Mouse (Mus musculus) hindbrain, embryonic 12.5 days (tissue): ENCODE measurements at regions not wholly inside any gene's neighbourhood (a gene's known extent, or its start where the extent isn't known, plus 50 kb on each side); places are given as distances from the start of the nearest gene placed in this dataset.

Source experiments
- ATAC-seq: fragments of 200-750 bp; cut with Nextera tagmentation; 2 replicates; pipeline ENCODE4 v1.8.0; 2017; ENCODE audit warnings: moderate TSS enrichment; ENCODE audit not compliant: low FRiP score
- H3K27ac ChIP-seq: fragments of 300-500 bp; sonication (generic); 2 replicates; pipeline ENCODE4 v1.5.1; 2016; ENCODE audit warnings: mild to moderate bottlenecking
- H3K27me3 ChIP-seq: fragments of 300-500 bp; sonication (generic); 2 replicates; pipeline ENCODE4 v1.6.1; 2016; ENCODE audit warnings: mild to moderate bottlenecking
- H3K36me3 ChIP-seq: fragments of 300-500 bp; sonication (generic); 2 replicates; pipeline ENCODE4 v1.6.1; 2016; ENCODE audit warnings: mild to moderate bottlenecking
- H3K4me1 ChIP-seq: fragments of 300-500 bp; sonication (generic); 2 replicates; pipeline ENCODE4 v1.6.1; 2016
- H3K4me2 ChIP-seq: fragments of 300-500 bp; sonication (generic); replicated peaks from 2 replicates; pipeline ENCODE4 v1.6.1; 2016; ENCODE audit warnings: mild to moderate bottlenecking
- H3K4me3 ChIP-seq: fragments of 300-500 bp; sonication (generic); 2 replicates; pipeline ENCODE4 v1.5.1; 2016; ENCODE audit warnings: mild to moderate bottlenecking
- H3K9ac ChIP-seq: fragments of 300-500 bp; sonication (generic); 2 replicates; pipeline ENCODE4 v1.6.1; 2016; ENCODE audit warnings: mild to moderate bottlenecking, moderate library complexity
- H3K9me3 ChIP-seq: fragments of 300-500 bp; sonication (generic); replicated peaks from 2 replicates; pipeline ENCODE4 v1.6.1; 2016; ENCODE audit warnings: mild to moderate bottlenecking
- WGBS: fragments of 180-500 bp; shearing (Covaris S2); methylation state at CpG from one replicate; pipeline ENCODE4 v1.1.7; 2016; 5-methylcytosine and 5-hydroxymethylcytosine counted together

DNA sequence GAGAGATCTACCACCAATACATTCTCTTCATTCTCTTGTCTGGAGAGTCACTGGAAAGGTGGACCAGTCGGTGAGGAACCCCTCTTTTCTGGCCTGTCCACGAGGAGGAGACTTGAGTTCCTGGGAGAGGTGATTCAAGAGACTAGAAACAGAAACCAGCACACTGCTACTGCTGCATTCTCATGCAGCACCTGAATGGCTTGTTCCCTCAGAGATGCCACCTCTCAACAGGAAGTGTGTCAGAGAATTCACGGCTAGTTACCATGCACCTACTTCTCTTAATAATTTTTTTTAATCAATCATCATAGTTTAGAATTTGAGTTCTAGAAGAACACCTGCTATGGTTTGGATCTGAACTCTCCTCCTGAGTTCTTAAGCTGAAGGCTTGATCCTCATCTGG, 52.0 kb upstream of the Dynlrb2 start:
- H3K4me2 ChIP-seq, result no peak overlapping the region
- 88% methylated on average over 3 of the region's 3 CpGs for WGBS
- no peaks in the 10 kb centered on the region for H3K9me3 ChIP-seq
- H3K4me1 ChIP-seq, result no peaks in the 10 kb centered on the region
- H3K27ac ChIP-seq, result no peak overlapping the region
- no peak overlapping the region for H3K9ac ChIP-seq
- no peaks in the 10 kb centered on the region for H3K27me3 ChIP-seq
- H3K36me3 ChIP-seq, result no peaks in the 10 kb centered on the region
- H3K4me3 ChIP-seq, result no peak overlapping the region
- no peak for ATAC-seq

DNA sequence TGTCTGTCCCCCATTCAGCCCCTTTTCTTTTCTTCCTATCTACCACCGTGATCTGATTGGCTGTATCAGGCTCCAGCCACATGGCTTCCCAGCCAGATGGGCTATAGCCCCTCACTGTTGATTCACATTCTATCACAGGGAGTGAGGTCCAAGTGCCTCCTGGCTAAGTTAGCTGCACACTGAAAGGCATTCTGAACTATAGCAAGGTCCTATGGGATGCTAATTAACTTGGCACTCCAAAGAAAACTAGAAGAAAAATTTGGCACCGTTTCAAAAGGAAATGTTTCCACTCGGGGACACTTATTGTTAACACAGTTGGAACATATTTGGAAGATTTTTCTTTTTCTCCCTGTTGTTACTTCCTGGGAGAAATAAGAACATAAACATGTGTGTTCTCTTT, 53.4 kb upstream of the Dynlrb2 start:
- Histone ChIP-seq H3K4me2 (no peak overlapping the region), H3K9ac (no peak overlapping the region), H3K4me1 (no peaks in the 10 kb centered on the region), H3K9me3 (no peaks in the 10 kb centered on the region), H3K4me3 (no peak overlapping the region), H3K27ac (no peak overlapping the region), H3K36me3 (no peaks in the 10 kb centered on the region), H3K27me3 (no peaks in the 10 kb centered on the region)
- 66% methylated on average over 3 of the region's 3 CpGs for WGBS
- ATAC-seq, result no peak

- no peaks in the 10 kb centered on the region for H3K9me3 ChIP-seq
- H3K4me2 ChIP-seq, result no peak overlapping the region
- no peak overlapping the region for H3K27ac ChIP-seq
- no peaks in the 10 kb centered on the region for H3K36me3 ChIP-seq
- 78% methylated on average over 2 of the region's 2 CpGs for WGBS
- H3K27me3 ChIP-seq, result no peaks in the 10 kb centered on the region
- H3K4me1 ChIP-seq, result no peaks in the 10 kb centered on the region
- no peak for ATAC-seq
- no peak overlapping the region for H3K4me3 ChIP-seq
- H3K9ac ChIP-seq, result no peak overlapping the region
These were observed 57.3 kb upstream of the Dynlrb2 start for GRCm38 (mm10) chr8:116447452-116447851.

DNA sequence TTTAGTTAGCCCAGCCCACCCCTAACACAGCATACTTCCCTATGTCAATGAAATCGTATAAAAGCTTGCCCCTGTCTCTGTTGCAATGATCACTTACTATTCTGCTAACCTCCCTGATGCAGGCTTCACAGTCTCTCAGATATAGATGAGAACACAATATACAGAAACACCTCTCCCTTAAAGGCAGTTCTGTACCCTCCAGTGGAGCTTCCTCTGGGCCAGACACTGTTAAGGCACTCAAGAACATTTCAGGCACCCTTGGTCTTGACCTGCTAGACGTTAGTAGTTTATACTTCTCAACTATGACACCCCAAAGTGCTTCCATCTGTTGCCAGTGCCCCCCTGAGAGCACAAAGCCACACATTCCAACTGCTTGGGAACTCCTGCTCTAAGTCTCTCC, 61.9 kb upstream of the Dynlrb2 start:
- Histone ChIP-seq H3K27ac (no peak overlapping the region), H3K9me3 (no peaks in the 10 kb centered on the region), H3K36me3 (no peaks in the 10 kb centered on the region), H3K4me1 (no peaks in the 10 kb centered on the region), H3K9ac (no peak overlapping the region), H3K4me3 (no peak overlapping the region), H3K4me2 (no peak overlapping the region), H3K27me3 (peaks cover 15% of the 10 kb centered on the region)
- WGBS, result 51% methylated on average over 2 of the region's 2 CpGs
- ATAC-seq, result no peak

- no peak overlapping the region for H3K4me3 ChIP-seq
- no peaks in the 10 kb centered on the region for H3K9me3 ChIP-seq
- H3K27ac ChIP-seq, result no peak overlapping the region
- H3K4me1 ChIP-seq, result peaks cover 8% of the 10 kb centered on the region
- H3K9ac ChIP-seq, result no peak overlapping the region
- ATAC-seq, result no peak
- no peak overlapping the region for H3K4me2 ChIP-seq
- H3K27me3 ChIP-seq, result peaks cover 15% of the 10 kb centered on the region
- 19% methylated on average over 7 of the region's 7 CpGs for WGBS
- no peaks in the 10 kb centered on the region for H3K36me3 ChIP-seq
These were observed 65.9 kb upstream of the Dynlrb2 start for GRCm38 (mm10) chr8:116438895-116439294.

GRCm38 (mm10) chr8:116435268-116435980, 69.3 kb upstream of the Dynlrb2 start:
- Histone ChIP-seq H3K27ac (no peak overlapping the region), H3K36me3 (no peaks in the 10 kb centered on the region), H3K4me3 (no peak overlapping the region), H3K27me3 (peaks cover 7% of the 10 kb centered on the region; the same call in 1 of the 2 replicates), H3K9ac (no peak overlapping the region), H3K9me3 (no peaks in the 10 kb centered on the region), H3K4me1 (peaks cover 8% of the 10 kb centered on the region), H3K4me2 (no peak overlapping the region)
- WGBS, result 48% methylated on average over 15 of the region's 15 CpGs
- ATAC-seq, result no peak

GRCm38 (mm10) chr8:116430051-116430450, 74.7 kb upstream of the Dynlrb2 start:
- Histone ChIP-seq H3K4me3 (no peak overlapping the region), H3K9ac (no peak overlapping the region), H3K4me2 (no peak overlapping the region), H3K9me3 (no peaks in the 10 kb centered on the region), H3K4me1 (no peaks in the 10 kb centered on the region; the same call in 1 of the 2 replicates), H3K27me3 (peaks cover 2% of the 10 kb centered on the region; the same call in 1 of the 2 replicates), H3K36me3 (no peaks in the 10 kb centered on the region), H3K27ac (no peak overlapping the region)
- WGBS, result 87% methylated on average over 5 of the region's 5 CpGs
- ATAC-seq, result no peak

DNA sequence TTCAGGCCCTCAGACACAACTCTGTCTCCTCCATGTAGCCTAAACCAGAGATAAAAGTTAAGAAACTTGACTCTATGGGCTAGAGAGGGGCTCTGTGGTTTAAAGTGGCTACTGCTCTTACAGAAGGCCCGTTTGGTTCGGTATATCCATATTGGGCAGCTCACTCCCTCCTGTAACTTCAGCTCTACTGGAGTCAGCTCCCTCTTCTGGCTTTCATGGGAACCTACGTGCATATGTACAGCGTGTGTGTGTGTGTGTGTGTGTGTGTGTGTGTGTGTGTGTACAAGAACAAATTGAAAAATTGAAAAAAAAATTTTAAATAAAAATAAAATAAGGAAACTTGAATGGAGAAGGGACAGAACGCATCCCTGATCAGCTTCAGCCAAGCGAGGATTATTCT, 75.1 kb upstream of the Dynlrb2 start:
- H3K9ac ChIP-seq, result no peak overlapping the region
- peaks cover 2% of the 10 kb centered on the region; the same call in 1 of the 2 replicates for H3K27me3 ChIP-seq
- WGBS, result 75% methylated on average over 6 of the region's 6 CpGs
- ATAC-seq, result no peak
- H3K4me3 ChIP-seq, result no peak overlapping the region
- H3K36me3 ChIP-seq, result no peaks in the 10 kb centered on the region
- no peaks in the 10 kb centered on the region for H3K4me1 ChIP-seq
- H3K9me3 ChIP-seq, result no peaks in the 10 kb centered on the region
- H3K27ac ChIP-seq, result no peak overlapping the region
- no peak overlapping the region for H3K4me2 ChIP-seq

- H3K9me3 ChIP-seq, result 0 out of 2 replicates have a peak, but pooled peaks cover 3% of the 10 kb centered on the region
- H3K4me3 ChIP-seq, result no peak overlapping the region
- no peaks in the 10 kb centered on the region for H3K36me3 ChIP-seq
- no peak overlapping the region for H3K9ac ChIP-seq
- no peaks in the 10 kb centered on the region for H3K27me3 ChIP-seq
- WGBS, result 62% methylated on average over 6 of the region's 6 CpGs
- no peak overlapping the region for H3K4me2 ChIP-seq
- H3K27ac ChIP-seq, result no peak overlapping the region
- no peaks in the 10 kb centered on the region for H3K4me1 ChIP-seq
- ATAC-seq, result no peak
These were observed 81.9 kb upstream of the Dynlrb2 start for GRCm38 (mm10) chr8:116422826-116423225.

DNA sequence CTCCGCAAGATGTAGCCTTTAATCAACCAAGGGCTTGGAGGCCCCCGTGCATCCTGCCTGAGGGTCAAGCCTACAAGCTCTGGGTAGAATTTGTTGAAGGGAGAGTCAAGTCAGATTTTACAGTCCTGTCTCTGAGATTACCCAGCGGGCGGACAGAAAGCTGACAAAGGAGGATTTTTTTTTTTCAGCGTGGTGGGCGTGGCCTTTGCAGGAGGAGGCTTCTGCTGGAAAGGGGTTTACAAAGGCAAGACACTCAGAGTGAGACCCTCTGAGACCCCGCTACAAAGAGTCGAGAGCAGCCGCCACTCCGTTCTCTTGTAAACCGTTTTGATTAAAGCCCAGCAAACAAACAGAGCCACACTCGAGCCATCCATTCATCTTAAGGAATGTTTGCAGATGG, 92.1 kb upstream of the Dynlrb2 start:
- WGBS, result 21% methylated on average over 12 of the region's 12 CpGs
- Histone ChIP-seq H3K4me2 (peak overlapping the region; percentile 28), H3K36me3 (no peaks in the 10 kb centered on the region), H3K27me3 (peaks cover 10% of the 10 kb centered on the region), H3K9me3 (no peaks in the 10 kb centered on the region), H3K4me3 (no peak overlapping the region), H3K4me1 (peaks cover 9% of the 10 kb centered on the region), H3K27ac (no peak overlapping the region), H3K9ac (no peak overlapping the region)
- no peak for ATAC-seq

DNA sequence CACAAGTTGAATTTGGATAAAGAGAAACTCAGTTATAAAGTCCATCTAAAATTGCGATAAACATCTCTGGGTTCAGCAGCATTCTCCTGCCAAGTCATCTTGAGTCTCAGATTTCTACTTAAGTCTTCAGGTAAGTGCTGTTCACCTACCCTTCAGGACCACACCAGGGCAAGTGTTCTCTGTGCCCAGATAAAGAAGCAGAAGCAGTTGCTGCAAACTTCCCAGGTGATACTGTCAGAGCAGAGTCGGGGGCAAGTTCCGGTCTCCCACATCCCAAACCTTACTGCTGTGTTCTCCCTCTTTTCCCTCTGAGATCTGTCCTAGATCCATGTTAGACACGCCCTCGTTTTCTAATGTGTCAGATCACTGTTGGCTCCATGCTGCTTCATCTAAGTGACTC, 94.7 kb upstream of the Dynlrb2 start:
- no peak for ATAC-seq
- H3K27ac ChIP-seq, result no peak overlapping the region
- H3K4me1 ChIP-seq, result peaks cover 9% of the 10 kb centered on the region
- no peak overlapping the region for H3K4me3 ChIP-seq
- H3K9me3 ChIP-seq, result no peaks in the 10 kb centered on the region
- no peak overlapping the region for H3K4me2 ChIP-seq
- 80% methylated on average over 5 of the region's 5 CpGs for WGBS
- no peak overlapping the region for H3K9ac ChIP-seq
- no peaks in the 10 kb centered on the region for H3K36me3 ChIP-seq
- H3K27me3 ChIP-seq, result peaks cover 10% of the 10 kb centered on the region

DNA sequence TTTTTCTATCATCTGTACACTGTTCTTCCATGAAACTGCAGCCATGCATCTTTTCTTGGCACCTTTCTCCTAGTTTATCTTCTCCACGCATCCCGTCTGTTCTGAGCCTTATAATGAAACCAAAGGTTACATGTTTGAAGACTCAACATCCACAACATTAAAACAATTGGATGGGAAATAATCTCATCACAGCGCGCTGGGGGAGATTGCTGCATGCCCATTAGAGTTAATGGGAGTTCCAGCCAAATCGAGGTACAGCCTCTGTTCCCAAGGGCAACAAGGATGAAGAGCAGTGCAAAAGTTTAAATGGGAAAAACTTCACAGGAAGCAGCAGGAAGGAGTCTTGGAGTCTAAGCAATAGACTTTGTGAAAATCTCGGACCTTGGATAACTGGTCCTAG, 95.8 kb upstream of the Dynlrb2 start:
- H3K27me3 ChIP-seq, result peaks cover 10% of the 10 kb centered on the region
- peaks cover 9% of the 10 kb centered on the region for H3K4me1 ChIP-seq
- no peak overlapping the region for H3K4me3 ChIP-seq
- H3K36me3 ChIP-seq, result no peaks in the 10 kb centered on the region
- no peak overlapping the region for H3K27ac ChIP-seq
- H3K9me3 ChIP-seq, result no peaks in the 10 kb centered on the region
- no peak overlapping the region for H3K4me2 ChIP-seq
- no peak for ATAC-seq
- 92% methylated on average over 6 of the region's 6 CpGs for WGBS
- no peak overlapping the region for H3K9ac ChIP-seq

DNA sequence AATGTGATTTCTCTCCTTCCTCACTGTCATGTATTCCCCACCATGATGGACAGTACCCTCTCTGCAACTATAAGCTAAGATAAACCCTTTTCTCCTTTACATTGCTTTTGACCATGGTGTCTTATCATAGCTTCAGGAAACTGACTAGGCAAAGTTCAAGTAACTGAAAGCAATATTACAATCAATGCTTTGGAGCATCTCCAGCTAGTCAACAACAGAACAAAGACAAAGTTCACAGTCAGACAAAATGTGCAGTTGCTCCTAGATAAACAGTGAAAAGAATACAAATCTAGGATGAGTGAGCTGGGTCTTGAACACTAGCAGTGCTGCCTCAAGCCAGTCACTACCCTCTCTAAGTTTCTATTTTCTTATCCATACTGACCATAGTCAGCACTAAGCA, 100.2 kb upstream of the Dynlrb2 start:
- no peak for ATAC-seq
- Histone ChIP-seq H3K9ac (no peak overlapping the region), H3K4me1 (no peaks in the 10 kb centered on the region)

More for the DNA sequence above, 100.2 kb upstream of the Dynlrb2 start:
- H3K9me3 ChIP-seq, result no peaks in the 10 kb centered on the region
- H3K4me3 ChIP-seq, result no peak overlapping the region
- no peaks in the 10 kb centered on the region for H3K27me3 ChIP-seq
- no peaks in the 10 kb centered on the region for H3K36me3 ChIP-seq
- H3K4me2 ChIP-seq, result no peak overlapping the region
- H3K27ac ChIP-seq, result no peak overlapping the region
